Mouse (Mus musculus): ENCODE data around the gene Prss38.

DNA sequence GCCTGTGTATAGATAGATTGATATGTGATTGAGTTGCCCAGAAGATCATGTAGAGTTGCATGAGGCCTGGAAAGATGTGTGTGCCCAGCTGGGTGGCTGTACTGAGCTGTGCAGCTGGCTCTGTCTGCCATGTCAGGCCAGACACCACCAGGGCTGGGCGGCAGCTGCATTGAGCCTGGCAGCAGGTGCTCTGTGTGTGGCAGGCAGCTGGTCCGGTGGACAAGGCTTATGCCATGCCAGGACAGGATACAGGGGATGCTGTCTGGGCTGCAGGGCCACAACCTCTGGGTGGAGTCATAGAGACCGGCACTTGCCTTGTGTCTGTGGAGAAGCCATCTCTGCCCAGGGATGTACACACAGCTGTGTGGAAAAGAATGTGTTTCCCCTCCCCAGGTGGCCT is 52.5 kb downstream of the Prss38 start:
- TF ChIP-seq POLR2A (IDR thresholded peaks at IDR 0.05; ENCODE audit: borderline replicate concordance, control insufficient read depth, low read depth, low read length): no peak
- no peak for TF ChIP-seq CTCF (IDR thresholded peaks at IDR 0.05; ENCODE audit: control insufficient read depth, insufficient read depth, low read length)
